Mouse (Mus musculus) gastrocnemius, postnatal 14 days (tissue): Measurements from ENCODE around the gene Tctn3. TPM values are rescaled to one million over a fixed set of nuclear protein-coding genes. Genes with fewer than 3 reads are reported as not detected.

ENCODE experiments used
- DNase-seq: peaks from one replicate; pipeline ENCODE4 v3.0.0; 2021; ENCODE audit warnings: mixed read lengths
- intact Hi-C: fragments of 180-260 bp; cut with DNase I; formaldehyde crosslinking; loops from one replicate; pipeline ENCODE4 v1.15.1; 2025; ENCODE audit warnings: low total_unique reads
- long read RNA-seq, 2 experiments: library from polyadenylated mRNA; stranded (forward); transcript quantifications; one replicate each; pipeline ENCODE4 v2.0.0; 2021
- total RNA-seq, 2 experiments: library from RNA; stranded (reverse); gene quantifications; 2 replicates each; pipeline ENCODE4 v1.2.3; 2021

Gene Tctn3
- 1 to 10 TPM; 1.9 to 2.6 TPM for total RNA-seq
- long read RNA-seq, experiment 1, partial matches to known transcripts, result 0 of 3 reads
- long read RNA-seq, experiment 1, other reads (novel, unspliced or antisense), result 0 of 3 reads
- long read RNA-seq, experiment 2, partial matches to known transcripts, result 1 of 7 reads
- long read RNA-seq, experiment 2, other reads (novel, unspliced or antisense), result 1 of 7 reads

GRCm38 (mm10) chr19:40611830-40612506 lies at the start of gene Tctn3, which contains the start of gene Entpd1:
Gene Tctn3, minus strand, starts transcription at chr19:40612233.
Gene Entpd1, plus strand, starts transcription at chr19:40612366.
- intact Hi-C loops, result loop anchor here (2.0 kb wide), 1 partner anchor 111 kb away; no protein-coding TSS in a partner anchor
- peak; percentile 98 for DNase-seq

DNA sequence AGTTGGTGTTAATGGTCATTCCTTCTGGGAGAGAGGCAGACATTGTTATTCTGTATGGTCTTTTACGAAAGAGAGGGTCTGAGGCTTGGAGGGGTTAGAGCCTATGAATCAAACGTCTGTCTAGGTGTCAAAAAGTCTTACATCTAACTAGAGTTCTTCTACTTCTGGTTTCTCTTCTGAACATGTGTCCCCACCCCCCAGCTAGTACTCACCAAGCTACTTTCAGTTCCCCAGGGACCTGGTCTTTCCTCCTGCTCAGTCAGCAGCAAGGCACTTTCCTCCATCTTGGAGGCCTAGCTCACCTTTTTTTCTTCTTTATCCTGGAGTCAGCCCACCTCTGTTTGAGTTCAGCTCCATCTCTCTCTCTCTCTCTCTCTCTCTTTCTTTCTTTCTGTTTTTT lies 49.1 kb upstream of the Tctn3 start:
- intact Hi-C loops, result no loop called here
- no peak for DNase-seq

- intact Hi-C loops, result no loop called here
Measured at GRCm38 (mm10) chr19:40660510-40660909, 48.5 kb upstream of the Tctn3 start.

GRCm38 (mm10) chr19:40659651-40660478 lies 47.8 kb upstream of the Tctn3 start:
- DNase-seq, result peak; percentile 26
- intact Hi-C loops, result no loop called here

More at GRCm38 (mm10) chr19:40660510-40660909, 48.5 kb upstream of the Tctn3 start:
- no peak for DNase-seq

GRCm38 (mm10) chr19:40658935-40659334 lies 46.9 kb upstream of the Tctn3 start:
- intact Hi-C loops, result no loop called here
- DNase-seq, result no peak

DNA sequence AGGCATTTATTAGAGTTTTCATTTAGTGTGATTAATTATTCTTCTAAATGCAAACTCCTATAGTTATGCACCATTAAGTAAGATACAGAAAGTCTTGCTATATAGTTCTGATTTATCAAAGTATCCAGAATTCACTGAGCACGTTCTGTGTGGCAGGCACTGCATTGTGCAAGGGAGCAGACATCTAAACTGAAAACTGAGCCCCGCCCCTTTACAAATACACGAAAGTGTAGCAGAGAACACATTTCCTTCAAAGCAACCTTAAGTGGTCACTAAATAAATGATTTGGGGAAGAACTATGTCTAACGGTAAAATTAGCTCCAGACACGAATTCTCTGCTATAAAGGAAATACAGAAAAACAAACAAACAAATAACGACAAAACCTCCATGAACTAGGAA lies 46.2 kb upstream of the Tctn3 start:
- DNase-seq, result no peak
- intact Hi-C loops, result no loop called here

GRCm38 (mm10) chr19:40656207-40656606 lies 44.2 kb upstream of the Tctn3 start:
- intact Hi-C loops, result no loop called here
- no peak for DNase-seq

DNA sequence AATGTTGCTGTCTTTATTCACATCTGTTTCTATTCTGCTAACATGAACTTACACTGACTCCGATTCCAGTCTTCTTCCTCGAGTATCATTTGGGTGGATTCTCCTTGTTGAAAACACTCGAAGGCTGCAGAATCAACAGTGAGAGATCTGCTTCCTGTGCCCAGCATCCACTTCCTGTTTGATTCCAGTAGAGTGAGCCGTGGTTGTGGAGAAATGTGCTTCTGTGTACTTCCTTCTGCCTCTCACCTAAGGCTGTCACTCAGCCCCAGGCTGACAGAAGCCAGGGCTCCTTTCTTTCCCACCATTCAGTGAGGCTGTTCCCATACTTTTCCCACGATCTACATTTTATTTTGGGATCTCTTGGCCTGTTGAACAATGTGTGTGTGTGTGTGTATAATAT lies 38.1 kb upstream of the Tctn3 start:
- intact Hi-C loops, result no loop called here
- no peak for DNase-seq

DNA sequence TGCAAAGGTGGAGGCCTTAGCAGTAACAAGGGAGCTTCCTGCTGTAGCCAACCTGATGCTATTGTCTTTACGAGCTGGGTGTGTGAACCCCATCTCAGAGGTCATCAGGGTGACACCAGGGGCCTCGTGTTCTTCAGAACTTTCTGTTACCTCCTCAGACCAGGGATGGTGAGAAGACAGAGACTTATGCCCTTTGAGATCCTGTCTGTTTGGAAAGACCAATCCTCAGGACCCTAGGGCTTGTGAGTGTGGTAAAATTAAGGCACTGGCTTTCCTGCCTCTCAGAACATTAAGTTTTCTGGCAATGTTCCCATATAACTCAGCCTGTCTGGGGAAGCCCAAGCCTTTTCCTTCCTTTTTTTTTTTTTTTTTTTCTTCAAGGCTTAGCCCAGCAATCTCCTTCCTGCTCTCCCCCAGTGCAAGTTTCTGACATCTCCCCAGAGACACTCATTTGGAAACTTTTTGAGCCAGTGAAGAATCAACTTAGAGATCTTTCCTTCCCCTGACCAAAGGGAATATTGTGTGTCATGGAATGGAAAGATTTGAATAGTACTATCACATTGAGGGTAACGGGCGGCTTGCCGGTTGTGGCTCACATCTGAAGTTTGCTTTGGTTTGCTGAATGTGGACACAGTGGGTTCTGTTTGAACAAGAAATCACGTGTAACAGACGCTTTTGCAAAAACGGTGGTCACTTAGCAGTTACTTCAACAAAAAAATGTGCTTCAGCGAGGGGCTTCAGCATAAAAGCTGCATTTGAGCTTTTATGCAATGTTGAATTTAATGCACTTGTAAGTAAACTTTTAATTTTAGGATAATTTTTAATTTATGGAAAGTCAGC lies 35.5 kb upstream of the Tctn3 start:
- no peak for DNase-seq
- intact Hi-C loops, result no loop called here

DNA sequence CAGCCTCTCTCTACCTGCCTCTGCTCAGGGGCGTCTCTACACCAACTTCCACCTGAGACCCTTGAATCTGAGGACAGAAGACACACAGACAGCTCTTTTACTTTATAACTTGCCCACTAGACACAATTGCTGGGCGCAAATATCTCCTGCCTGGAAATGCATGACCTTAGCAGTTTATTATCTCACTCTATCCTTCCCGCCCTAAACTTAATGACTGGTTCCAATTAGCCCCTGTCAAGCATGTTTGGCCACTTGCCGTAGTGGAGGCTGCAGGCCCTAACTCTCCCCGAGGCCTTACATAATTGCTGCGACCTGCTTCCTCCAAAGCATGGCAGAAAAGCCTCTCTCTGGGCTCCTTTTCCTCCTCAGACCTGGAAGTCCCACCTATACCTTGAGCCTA lies 34.3 kb upstream of the Tctn3 start:
- intact Hi-C loops, result no loop called here
- DNase-seq, result no peak

GRCm38 (mm10) chr19:40643846-40644245 lies 31.8 kb upstream of the Tctn3 start:
- no peak for DNase-seq
- intact Hi-C loops, result no loop called here

GRCm38 (mm10) chr19:40640799-40641198 lies 28.8 kb upstream of the Tctn3 start:
- no peak for DNase-seq

GRCm38 (mm10) chr19:40639729-40640304 lies 27.8 kb upstream of the Tctn3 start:
- no peak for DNase-seq
- intact Hi-C loops, result no loop called here

More at GRCm38 (mm10) chr19:40640799-40641198, 28.8 kb upstream of the Tctn3 start:
- intact Hi-C loops, result no loop called here

GRCm38 (mm10) chr19:40638582-40638981 lies 26.5 kb upstream of the Tctn3 start:
- intact Hi-C loops, result no loop called here
- DNase-seq, result no peak

GRCm38 (mm10) chr19:40637601-40638000 lies 25.6 kb upstream of the Tctn3 start:
- intact Hi-C loops, result no loop called here
- DNase-seq, result no peak

DNA sequence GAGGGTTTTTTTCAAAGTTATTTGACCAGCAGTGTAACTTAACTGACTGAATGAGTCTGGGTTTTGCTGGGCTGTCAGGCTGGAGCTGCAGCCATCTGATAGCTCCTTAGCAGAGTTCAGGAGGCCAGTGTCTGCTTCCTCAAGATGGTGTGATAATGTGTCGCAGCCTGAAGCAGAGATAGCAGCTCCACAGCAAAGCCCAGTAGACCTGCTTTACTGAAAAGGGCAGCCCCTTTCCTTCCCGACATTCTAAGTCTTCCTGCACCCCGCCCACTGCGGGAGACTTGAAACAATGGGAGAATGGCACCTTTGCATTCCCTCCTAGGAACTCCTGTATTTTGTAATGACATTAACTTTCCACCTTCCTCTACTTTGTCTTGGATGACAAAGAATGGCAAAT lies 25.1 kb upstream of the Tctn3 start:
- peak; percentile 9 for DNase-seq
- intact Hi-C loops, result no loop called here

- intact Hi-C loops, result no loop called here
- DNase-seq, result no peak
Measured at GRCm38 (mm10) chr19:40633144-40633543, 21.1 kb upstream of the Tctn3 start.

- intact Hi-C loops, result no loop called here
- DNase-seq, result no peak
Measured at GRCm38 (mm10) chr19:40632668-40633067, 20.6 kb upstream of the Tctn3 start.

DNA sequence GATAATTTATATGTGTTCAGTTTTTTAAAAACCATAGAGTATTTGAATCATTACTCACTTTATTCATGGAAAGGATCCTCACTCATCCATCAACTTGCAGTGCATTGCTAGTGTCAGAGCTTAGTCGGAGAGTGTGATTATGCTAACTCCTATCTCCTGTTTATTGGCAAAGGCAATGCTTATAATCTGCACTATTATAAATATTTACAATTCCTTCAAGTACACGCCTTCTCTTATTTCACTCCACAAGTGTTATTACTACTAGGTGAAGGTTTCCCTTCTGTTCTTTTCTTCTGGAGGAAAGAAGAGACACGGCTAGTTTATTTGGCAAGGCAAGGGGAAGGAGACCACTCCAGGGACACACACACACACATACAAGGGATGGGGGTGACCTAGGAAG lies 20.2 kb upstream of the Tctn3 start:
- no peak for DNase-seq
- intact Hi-C loops, result no loop called here
